Mouse (Mus musculus) liver, embryonic 16.5 days (tissue): Measurements from ENCODE around the gene Dpysl5. TPM values are rescaled to one million over a fixed set of nuclear protein-coding genes. Genes with fewer than 3 reads are reported as not detected.

Experiments used
- ATAC-seq: fragments of 200-750 bp; cut with Nextera tagmentation; 2 replicates; pipeline ENCODE4 v1.8.0; 2017; ENCODE audit warnings: low read depth, mild to moderate bottlenecking, moderate number of reproducible peaks, moderate library complexity
- H3K27ac ChIP-seq: fragments of 300-500 bp; sonication (generic); 2 replicates; pipeline ENCODE4 v1.5.1; 2014; ENCODE audit warnings: mild to moderate bottlenecking, low read length
- H3K27me3 ChIP-seq: fragments of 300-500 bp; sonication (generic); 2 replicates; pipeline ENCODE4 v1.6.1; 2014; ENCODE audit warnings: low read depth, low read length, mixed read lengths; ENCODE audit not compliant: control insufficient read depth, insufficient read depth
- H3K36me3 ChIP-seq: fragments of 300-500 bp; sonication (generic); 2 replicates; pipeline ENCODE4 v1.6.1; 2014; ENCODE audit warnings: mild to moderate bottlenecking; ENCODE audit not compliant: control insufficient read depth, insufficient read depth
- H3K4me1 ChIP-seq: fragments of 300-500 bp; sonication (generic); 2 replicates; pipeline ENCODE4 v1.6.1; 2014; ENCODE audit warnings: low read depth, low read length, mixed read lengths; ENCODE audit not compliant: control insufficient read depth
- H3K4me2 ChIP-seq: fragments of 300-500 bp; sonication (generic); 2 replicates; pipeline ENCODE4 v1.6.1; 2014; ENCODE audit warnings: low read depth, low read length, mixed read lengths
- H3K4me3 ChIP-seq: fragments of 300-500 bp; sonication (generic); 2 replicates; pipeline ENCODE4 v1.5.1; 2014; ENCODE audit warnings: low read depth, mild to moderate bottlenecking, low read length
- H3K9ac ChIP-seq: fragments of 300-500 bp; sonication (generic); 2 replicates; pipeline ENCODE4 v1.6.1; 2014; ENCODE audit warnings: low read depth, low read length
- H3K9me3 ChIP-seq: fragments of 300-500 bp; sonication (generic); replicated peaks from 2 replicates; pipeline ENCODE4 v1.6.1; 2016; ENCODE audit warnings: low read length; ENCODE audit not compliant: control insufficient read depth
- WGBS: fragments of 180-500 bp; shearing (Covaris S2); extraction: QIAGEN DNeasy Blood & Tissue Kit; methylation state at CpG from one replicate; pipeline ENCODE4 v1.1.7; 2014; ENCODE audit not compliant: insufficient replicate concordance; 5-methylcytosine and 5-hydroxymethylcytosine counted together
- polyA plus RNA-seq: library from polyadenylated mRNA; unstranded; fragments of >200 nt; fragmentation: Nextera tagmentation; extraction: Ambion mirVana; gene quantifications from 2 replicates; pipeline ENCODE4 v1.2.1, GENCODE M21; 2015

The Dpysl5 gene
- 0.32 and 0.37 TPM in 2 replicates for polyA plus RNA-seq

- Histone ChIP-seq H3K4me1 (peaks cover 11% of the 10 kb centered on the region; the same call in 1 of the 2 replicates), H3K27ac (no peak within 1 kb of the TSS), H3K27me3 (peaks cover 61% of the 10 kb centered on the region), H3K9ac (peak within 1 kb of the TSS; percentile 22; the same call in 1 of the 2 replicates), H3K4me3 (peak within 1 kb of the TSS; percentile 51), H3K4me2 (peak within 1 kb of the TSS; percentile 68), H3K9me3 (no peaks in the 10 kb centered on the region), H3K36me3 (no peaks in the 10 kb centered on the region)
- peak; percentile 90 for ATAC-seq
- under 1% methylated on average over 71 of the region's 71 CpGs for WGBS
These were observed at the start of gene Dpysl5 for GRCm38 (mm10) chr5:30711147-30712001. Gene Dpysl5 (plus strand): TSS chr5:30711564.

GRCm38 (mm10) chr5:30665360-30665759 is 46.0 kb upstream of the Dpysl5 start:
- Histone ChIP-seq H3K27me3 (no peaks in the 10 kb centered on the region), H3K4me2 (no peak overlapping the region), H3K4me3 (no peak overlapping the region), H3K36me3 (peaks cover 18% of the 10 kb centered on the region), H3K9me3 (0 out of 2 replicates have a peak, but pooled peaks cover 2% of the 10 kb centered on the region), H3K4me1 (peaks cover 23% of the 10 kb centered on the region), H3K27ac (no peak overlapping the region), H3K9ac (no peak overlapping the region)
- no peak for ATAC-seq
- 69% methylated on average over 9 of the region's 9 CpGs for WGBS

GRCm38 (mm10) chr5:30665968-30666367 is 45.4 kb upstream of the Dpysl5 start:
- Histone ChIP-seq H3K27me3 (no peaks in the 10 kb centered on the region), H3K36me3 (peaks cover 23% of the 10 kb centered on the region), H3K27ac (peak overlapping the region; percentile 87), H3K4me1 (peaks cover 23% of the 10 kb centered on the region), H3K9me3 (no peaks in the 10 kb centered on the region), H3K9ac (peak overlapping the region; percentile 95), H3K4me2 (peak overlapping the region; percentile 63), H3K4me3 (peak overlapping the region; percentile 94)
- 29% methylated on average over 6 of the region's 6 CpGs for WGBS
- ATAC-seq, result no peak

- peak within 1 kb of the TSS; percentile 63 for H3K4me2 ChIP-seq
- peak; percentile 95 for ATAC-seq
- peak within 1 kb of the TSS; percentile 95 for H3K9ac ChIP-seq
- peak within 1 kb of the TSS; percentile 94 for H3K4me3 ChIP-seq
- no peaks in the 10 kb centered on the region for H3K9me3 ChIP-seq
- H3K27me3 ChIP-seq, result no peaks in the 10 kb centered on the region
- peaks cover 30% of the 10 kb centered on the region for H3K36me3 ChIP-seq
- peaks cover 23% of the 10 kb centered on the region for H3K4me1 ChIP-seq
- under 1% methylated on average over 40 of the region's 40 CpGs for WGBS
- peak within 1 kb of the TSS; percentile 87 for H3K27ac ChIP-seq
These were observed 44.8 kb upstream of the Dpysl5 start, which contains the start of gene Cenpa for GRCm38 (mm10) chr5:30666391-30667195. Gene Cenpa (plus strand): TSS chr5:30666777.

GRCm38 (mm10) chr5:30667215-30667614 is 44.1 kb upstream of the Dpysl5 start:
- H3K4me3 ChIP-seq, result peak overlapping the region; percentile 94
- peak overlapping the region; percentile 86 for H3K27ac ChIP-seq
- peaks cover 36% of the 10 kb centered on the region for H3K36me3 ChIP-seq
- under 1% methylated on average over 13 of the region's 13 CpGs for WGBS
- peak overlapping the region; percentile 63 for H3K4me2 ChIP-seq
- peak overlapping the region; percentile 95 for H3K9ac ChIP-seq
- H3K27me3 ChIP-seq, result no peaks in the 10 kb centered on the region
- H3K4me1 ChIP-seq, result peaks cover 23% of the 10 kb centered on the region
- H3K9me3 ChIP-seq, result no peaks in the 10 kb centered on the region
- ATAC-seq, result no peak

GRCm38 (mm10) chr5:30667686-30668085 is 43.7 kb upstream of the Dpysl5 start:
- Histone ChIP-seq H3K4me2 (peak overlapping the region; percentile 63), H3K9ac (peak overlapping the region; percentile 95), H3K4me3 (peak overlapping the region; percentile 94), H3K9me3 (no peaks in the 10 kb centered on the region), H3K27me3 (no peaks in the 10 kb centered on the region), H3K36me3 (peaks cover 41% of the 10 kb centered on the region), H3K27ac (peak overlapping the region; percentile 86), H3K4me1 (peaks cover 23% of the 10 kb centered on the region)
- no peak for ATAC-seq
- WGBS, result 1% methylated on average over 3 of the region's 3 CpGs

GRCm38 (mm10) chr5:30668637-30669495 is 42.5 kb upstream of the Dpysl5 start:
- peak overlapping the region; percentile 46 for H3K9ac ChIP-seq
- H3K36me3 ChIP-seq, result peaks cover 52% of the 10 kb centered on the region
- ATAC-seq, result no peak
- 88% methylated on average over 9 of the region's 9 CpGs for WGBS
- peaks cover 23% of the 10 kb centered on the region for H3K4me1 ChIP-seq
- H3K27me3 ChIP-seq, result no peaks in the 10 kb centered on the region
- no peaks in the 10 kb centered on the region for H3K9me3 ChIP-seq
- H3K4me3 ChIP-seq, result peak overlapping the region; percentile 94
- H3K27ac ChIP-seq, result no peak overlapping the region
- H3K4me2 ChIP-seq, result peak overlapping the region; percentile 63

- Histone ChIP-seq H3K27ac (no peak overlapping the region), H3K36me3 (peaks cover 58% of the 10 kb centered on the region), H3K4me1 (peaks cover 23% of the 10 kb centered on the region), H3K9ac (no peak overlapping the region), H3K27me3 (no peaks in the 10 kb centered on the region), H3K4me3 (peak overlapping the region; percentile 4; the same call in 1 of the 2 replicates), H3K9me3 (no peaks in the 10 kb centered on the region), H3K4me2 (peak overlapping the region; percentile 63)
- no peak for ATAC-seq
- 47% methylated on average over 3 of the region's 3 CpGs for whole genome bisulfite sequencing
These were observed 41.9 kb upstream of the Dpysl5 start for GRCm38 (mm10) chr5:30669496-30669830.
